In the genomic region with DNA sequence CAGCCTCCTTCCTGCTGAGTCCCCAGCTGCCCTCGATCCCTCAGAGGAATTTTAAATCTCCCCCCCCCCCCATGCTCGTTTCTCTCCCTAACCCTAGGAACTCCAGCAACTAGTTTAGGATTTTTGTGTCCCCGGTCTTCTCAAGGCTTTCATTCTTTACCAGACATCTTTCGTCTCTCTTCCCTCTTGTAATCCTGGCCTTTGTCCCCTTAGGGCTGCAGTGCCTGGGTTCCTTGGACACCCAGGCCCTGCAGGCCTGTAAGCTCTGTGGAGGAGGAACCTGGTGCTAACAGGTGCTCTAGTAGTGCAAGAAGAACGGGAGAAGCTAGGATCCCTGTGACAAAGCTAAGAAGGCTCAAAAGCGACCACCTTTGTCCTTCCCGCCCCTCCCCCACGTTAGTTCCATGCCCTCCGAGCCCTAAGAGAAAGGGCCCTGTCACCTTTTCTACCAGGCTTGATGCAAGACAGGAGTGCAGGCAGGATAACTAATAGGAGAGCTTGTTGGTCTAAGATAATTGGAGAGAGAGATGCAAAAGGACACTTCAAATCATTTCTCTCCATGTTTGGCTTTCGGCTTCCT, we compare ENCODE assay signal across 9 mouse cellular contexts. TPM values are rescaled to one million over a fixed set of nuclear protein-coding genes. Genes with fewer than 3 reads are reported as not detected.
DNase-seq lines count a peak whose midpoint lies in the region; ATAC-seq lines count a peak whose summit lies in the region.
"Had no signal": no experiment of that assay in that cellular context is flagged by ENCODE, and none has a peak within 500 bp of the region (broad histone marks: within the 10 kb centered on the region; RNA-seq: fewer than 3 reads in every experiment).

No protein-coding gene starts in this region.

- ATAC-seq in CD4-positive, CD25-positive, alpha-beta regulatory T cell, adult 4 months, result no peak
- no peak for ATAC-seq in liver, embryonic 12.5 days
- no peak for ATAC-seq in monocyte, adult 5-6 weeks (replicated peaks; ENCODE audit: insufficient number of reproducible peaks, low FRiP score, low TSS enrichment, poor library complexity, severe bottlenecking)

- H3K9me3 ChIP-seq in liver, embryonic 12.5 days (replicated peaks), result no peaks in the 10 kb centered on the region

- 0 out of 2 replicates have a peak overlapping the region, but pooled peaks have one; percentile 10 for H3K27ac ChIP-seq in liver, embryonic 12.5 days

- H3K4me2 ChIP-seq in liver, embryonic 12.5 days, result peak overlapping the region; percentile 75

- 16% methylated on average over 10 of the region's 10 CpGs for WGBS in liver, embryonic 12.5 days (ENCODE audit: insufficient replicate concordance)

- peak overlapping the region; percentile 60 for H3K9ac ChIP-seq in liver, embryonic 12.5 days

- H3K4me3 ChIP-seq in liver, embryonic 12.5 days, result peak overlapping the region; percentile 60

- H3K27me3 ChIP-seq in liver, embryonic 12.5 days (replicated peaks), result no peaks in the 10 kb centered on the region

- no peaks in the 10 kb centered on the region for H3K36me3 ChIP-seq in liver, embryonic 12.5 days

- DNase-seq in CD4-positive, CD25-positive, alpha-beta regulatory T cell, adult 2 months (ENCODE audit: low read depth, low spot score), result peak; percentile 8
- peak; percentile 11 for DNase-seq in thymus, postnatal 0 days (ENCODE audit: low spot score)
- no peak for DNase-seq in thymus, postnatal 25 days
- DNase-seq in spleen, postnatal 10 days (ENCODE audit: low spot score in 2 of 2), result no peak
- no peak for DNase-seq in layer of hippocampus, adult 9-10 months (ENCODE audit: low spot score)

- peaks cover 10% of the 10 kb centered on the region; the same call in 1 of the 2 replicates for H3K4me1 ChIP-seq in liver, embryonic 12.5 days

RNA-seq across cellular contexts. Expression of a gene that starts 10.2 kb away (rescaled TPM):
- 1 to 10 TPM; 4.1 to 6.4 TPM for polyA plus RNA-seq in CD4-positive, CD25-positive, alpha-beta regulatory T cell, adult 4 months (2017; shearing (Covaris generic))
- 2.2 and 2.3 TPM in 2 replicates for polyA plus RNA-seq in thymus, postnatal 0 days (2015; fragmentation: Nextera tagmentation; extraction: Ambion mirVana)
- polyA plus RNA-seq in liver, embryonic 12.5 days (2016; fragmentation: Nextera tagmentation; extraction: Ambion mirVana), result 1.4 and 1.6 TPM in 2 replicates
- total RNA-seq in monocyte, adult 5-6 weeks (2017), result 4.5 to 6.4 TPM (median 4.6 TPM) in 3 replicates

RNA-seq across cellular contexts. Expression of a gene that starts 48.1 kb away (rescaled TPM):
- not detected for polyA plus RNA-seq in CD4-positive, CD25-positive, alpha-beta regulatory T cell, adult 4 months (2017; shearing (Covaris generic))
- 0.23 and 0.37 TPM in 2 replicates for polyA plus RNA-seq in thymus, postnatal 0 days (2015; fragmentation: Nextera tagmentation; extraction: Ambion mirVana)
- polyA plus RNA-seq in liver, embryonic 12.5 days (2016; fragmentation: Nextera tagmentation; extraction: Ambion mirVana), result 0.08 and 0.39 TPM in 2 replicates
- total RNA-seq in monocyte, adult 5-6 weeks (2017), result not detected in 3 replicates
- total RNA-seq: neutrophil, adult 5-6 weeks had no signal

Comparison
In these comparisons a context has a peak if more than half of its experiments do, and no peak if none do; other contexts are left out.
1. DNase-seq: peak in CD4-positive, CD25-positive, alpha-beta regulatory T cell, adult 2 months (single experiment) and thymus, postnatal 0 days (single experiment); none in thymus, postnatal 25 days (single experiment), spleen, postnatal 10 days (0 of 2) and layer of hippocampus, adult 9-10 months (single experiment).